Mouse (Mus musculus): ENCODE data around the gene Bcl2a1c. TPM values are rescaled to one million over a fixed set of nuclear protein-coding genes. Genes with fewer than 3 reads are reported as not detected.

Bcl2a1c gene
- total and polyA plus RNA-seq, 2 experiments from 2014 or later = not detected

- Histone ChIP-seq H3K4me2 (ENCODE audit: low read depth, low read length) (no peak overlapping the region), H3K4me3 (ENCODE audit: low read depth, low read length) (no peak overlapping the region), H3K36me3 (replicated peaks; ENCODE audit: control insufficient read depth, insufficient read depth, low read length) (peaks cover 29% of the 10 kb centered on the region), H3K27me3 (ENCODE audit: control insufficient read depth, insufficient read depth, low read length) (no peaks in the 10 kb centered on the region), H3K4me1 (ENCODE audit: control insufficient read depth, insufficient read depth) (peaks cover 6% of the 10 kb centered on the region; the same call in 1 of the 2 replicates), H3K27ac (ENCODE audit: low read depth) (no peak overlapping the region), H3K9ac (replicated peaks; ENCODE audit: low read depth, low read length) (no peak overlapping the region), H3K9me3 (replicated peaks; ENCODE audit: control insufficient read depth, low read length) (no peaks in the 10 kb centered on the region)
- 43% methylated on average over 10 of the region's 10 CpGs for WGBS
- TF ChIP-seq EP300 (IDR thresholded peaks at IDR 0.05; ENCODE audit: low read depth) = peak; percentile 43; the same call in 1 of the 2 replicates
- TF ChIP-seq CTCF (IDR thresholded peaks at IDR 0.05; ENCODE audit: low read depth) = no peak
- DNase-seq (ENCODE audit: low spot score) = peak; percentile 57
- ATAC-seq (ENCODE audit: insufficient read depth, low read depth) = peak; percentile 71
These were observed 47.2 kb downstream of the Bcl2a1c start for GRCm38 (mm10) chr9:114377168-114377567.

GRCm38 (mm10) chr9:114379871-114380270, 49.9 kb downstream of the Bcl2a1c start:
- WGBS = 88% methylated on average over 12 of the region's 12 CpGs
- peaks cover 6% of the 10 kb centered on the region; the same call in 1 of the 2 replicates for H3K4me1 ChIP-seq (ENCODE audit: control insufficient read depth, insufficient read depth)
- TF ChIP-seq CTCF (IDR thresholded peaks at IDR 0.05; ENCODE audit: low read depth) (no peak), EP300 (IDR thresholded peaks at IDR 0.05; ENCODE audit: low read depth) (no peak)
- DNase-seq (ENCODE audit: low spot score) = no peak
- H3K4me2 ChIP-seq (ENCODE audit: low read depth, low read length) = no peak overlapping the region
- H3K27me3 ChIP-seq (ENCODE audit: control insufficient read depth, insufficient read depth, low read length) = no peaks in the 10 kb centered on the region
- no peak overlapping the region for H3K9ac ChIP-seq (replicated peaks; ENCODE audit: low read depth, low read length)
- H3K27ac ChIP-seq (ENCODE audit: low read depth) = no peak overlapping the region
- H3K4me3 ChIP-seq (ENCODE audit: low read depth, low read length) = no peak overlapping the region
- peaks cover 51% of the 10 kb centered on the region for H3K36me3 ChIP-seq (replicated peaks; ENCODE audit: control insufficient read depth, insufficient read depth, low read length)
- no peak for ATAC-seq (ENCODE audit: insufficient read depth, low read depth)
- no peaks in the 10 kb centered on the region for H3K9me3 ChIP-seq (replicated peaks; ENCODE audit: control insufficient read depth, low read length)

Other genes starting within 250 kb of the Bcl2a1c start
- 63.1 and 65.0 TPM in 2 replicates for gene Crtap, start 60.5 kb downstream of the Bcl2a1c start, total RNA-seq (2014; rRNA removed; ENCODE audit: low replicate concordance)
- gene Crtap, start 60.5 kb downstream of the Bcl2a1c start, polyA plus RNA-seq (2015; fragmentation: Nextera tagmentation; extraction: Ambion mirVana) = 75.8 and 80.6 TPM in 2 replicates
- gene Glb1, start 70.9 kb downstream of the Bcl2a1c start, total RNA-seq (2014; rRNA removed; ENCODE audit: low replicate concordance) = 29.8 and 43.3 TPM in 2 replicates
- 22.0 and 22.8 TPM in 2 replicates for gene Glb1, start 70.9 kb downstream of the Bcl2a1c start, polyA plus RNA-seq (2015; fragmentation: Nextera tagmentation; extraction: Ambion mirVana)
- 5.4 and 10.0 TPM in 2 replicates for gene Tmppe, start 71.0 kb downstream of the Bcl2a1c start, total RNA-seq (2014; rRNA removed; ENCODE audit: low replicate concordance)
- 3.9 and 4.5 TPM in 2 replicates for gene Tmppe, start 71.0 kb downstream of the Bcl2a1c start, polyA plus RNA-seq (2015; fragmentation: Nextera tagmentation; extraction: Ambion mirVana)
- gene Ccr4, start 174.8 kb downstream of the Bcl2a1c start, total RNA-seq (2014; rRNA removed; ENCODE audit: low replicate concordance) = not detected in 2 replicates
- not detected in 2 replicates for gene Ccr4, start 174.8 kb downstream of the Bcl2a1c start, polyA plus RNA-seq (2015; fragmentation: Nextera tagmentation; extraction: Ambion mirVana)
- 5.7 TPM in 1 of 2 replicates, not detected in the other for gene C130032M10Rik, start 185.6 kb downstream of the Bcl2a1c start, total RNA-seq (2014; rRNA removed; ENCODE audit: low replicate concordance)
- gene C130032M10Rik, start 185.6 kb downstream of the Bcl2a1c start, polyA plus RNA-seq (2015; fragmentation: Nextera tagmentation; extraction: Ambion mirVana) = 0.22 and 0.44 TPM in 2 replicates
- gene Trim71, start 234.2 kb downstream of the Bcl2a1c start, total RNA-seq (2014; rRNA removed; ENCODE audit: low replicate concordance) = under 0.01 and 0.04 TPM in 2 replicates
- gene Trim71, start 234.2 kb downstream of the Bcl2a1c start, polyA plus RNA-seq (2015; fragmentation: Nextera tagmentation; extraction: Ambion mirVana) = not detected in 2 replicates